12 mouse cellular contexts compared by ENCODE assay signal in genomic region chr13:15985761-15986160, GRCm38 (mm10). TPM values are rescaled to one million over a fixed set of nuclear protein-coding genes. Genes with fewer than 3 reads are reported as not detected.
A peak's percentile ranks its signal among the peaks of the same experiment; 100 is the strongest.
DNase-seq lines count a peak whose midpoint lies in the region; ATAC-seq lines count a peak whose summit lies in the region.
"Had no signal": no experiment of that assay in that cellular context is flagged by ENCODE, and none has a peak within 500 bp of the region (broad histone marks: within the 10 kb centered on the region; RNA-seq: fewer than 3 reads in every experiment).

No protein-coding gene starts in this region.

- no peaks in the 10 kb centered on the region for H3K27me3 ChIP-seq in hindbrain, embryonic 16.5 days (replicated peaks; ENCODE audit: control insufficient read depth, insufficient read depth, low read length)
- H3K27me3 ChIP-seq in hindbrain, embryonic 10.5 days (ENCODE audit: insufficient read depth, poor library complexity, severe bottlenecking), result no peaks in the 10 kb centered on the region
- H3K27me3 ChIP-seq: hindbrain, embryonic 15.5 days; liver, embryonic 13.5 days had no signal

- DNase-seq in hindbrain, embryonic 10.5 days (ENCODE audit: low spot score), result no peak
- peak; percentile 10 for DNase-seq in thymus, postnatal 0 days (ENCODE audit: low spot score)
- no peak for DNase-seq in thymus, postnatal 14 days
- peak; percentile 5 for DNase-seq in c-Kit-positive CD71-negative TER-119-negative erythroid progenitor cells, embryonic 14.5 days (ENCODE audit: low read depth)
- DNase-seq in layer of hippocampus, adult 9-11 months, result no peak
- DNase-seq: gastrocnemius, postnatal 36 days; liver, embryonic 13.5 days; thymus, adult 2 months had no signal

- WGBS in hindbrain, embryonic 16.5 days, result 71% methylated on average over 2 of the region's 2 CpGs
- 75% methylated on average over 2 of the region's 2 CpGs for WGBS in hindbrain, embryonic 10.5 days

- no peak overlapping the region for H3K4me2 ChIP-seq in hindbrain, embryonic 16.5 days (ENCODE audit: low read length)
- H3K4me2 ChIP-seq: hindbrain, embryonic 15.5 days; liver, embryonic 13.5 days; midbrain, embryonic 11.5 days had no signal

- no peak overlapping the region for H3K27ac ChIP-seq in hindbrain, embryonic 16.5 days (ENCODE audit: low read depth, low read length)
- H3K27ac ChIP-seq in hindbrain, embryonic 10.5 days, result no peak overlapping the region
- H3K27ac ChIP-seq: hindbrain, embryonic 15.5 days; liver, embryonic 13.5 days had no signal

- H3K4me1 ChIP-seq in hindbrain, embryonic 16.5 days (ENCODE audit: control insufficient read depth, insufficient read depth, low read depth, low read length), result no peaks in the 10 kb centered on the region
- no peaks in the 10 kb centered on the region for H3K4me1 ChIP-seq in hindbrain, embryonic 10.5 days (replicated peaks)
- H3K4me1 ChIP-seq: hindbrain, embryonic 15.5 days; liver, embryonic 13.5 days had no signal

- no peak overlapping the region for H3K4me3 ChIP-seq in hindbrain, embryonic 16.5 days (ENCODE audit: low read length)
- H3K4me3 ChIP-seq in hindbrain, embryonic 10.5 days, result no peak overlapping the region
- H3K4me3 ChIP-seq: hindbrain, embryonic 15.5 days; liver, embryonic 13.5 days had no signal

- ATAC-seq in hindbrain, embryonic 16.5 days, result peak; percentile 54; the same call in 1 of the 2 replicates
- ATAC-seq in granulocyte monocyte progenitor cell, adult 5-6 weeks (replicated peaks; ENCODE audit: poor library complexity, severe bottlenecking), result no peak

- H3K9me3 ChIP-seq in hindbrain, embryonic 16.5 days (ENCODE audit: control insufficient read depth, low read length), result no peaks in the 10 kb centered on the region
- H3K9me3 ChIP-seq in hindbrain, embryonic 10.5 days, result no peaks in the 10 kb centered on the region
- H3K9me3 ChIP-seq: hindbrain, embryonic 15.5 days; liver, embryonic 13.5 days had no signal

- no peak overlapping the region for H3K9ac ChIP-seq in hindbrain, embryonic 16.5 days (ENCODE audit: low read depth, low read length)
- H3K9ac ChIP-seq: hindbrain, embryonic 15.5 days; liver, embryonic 13.5 days had no signal

- no peaks in the 10 kb centered on the region for H3K36me3 ChIP-seq in hindbrain, embryonic 16.5 days (ENCODE audit: control insufficient read depth, insufficient read depth, low read length)
- H3K36me3 ChIP-seq in hindbrain, embryonic 10.5 days, result no peaks in the 10 kb centered on the region
- H3K36me3 ChIP-seq: hindbrain, embryonic 15.5 days; liver, embryonic 13.5 days had no signal

RNA-seq across cellular contexts. Expression of gene Inhba, which starts 25.9 kb away (rescaled TPM):
- polyA plus RNA-seq in hindbrain, embryonic 16.5 days (2015; fragmentation: Nextera tagmentation; extraction: Ambion mirVana), result 2.2 and 2.3 TPM in 2 replicates
- polyA plus RNA-seq in hindbrain, embryonic 10.5 days (2016; fragmentation: Nextera tagmentation; extraction: Ambion mirVana), result 0.09 and 0.14 TPM in 2 replicates
- polyA plus RNA-seq in thymus, postnatal 0 days (2015; fragmentation: Nextera tagmentation; extraction: Ambion mirVana), result 0.25 and 0.26 TPM in 2 replicates
- 0.09 TPM in 1 of 2 replicates, not detected in the other for total RNA-seq in granulocyte monocyte progenitor cell, adult 5-6 weeks (2014; fragmentation: Nextera tagmentation)
- 0.21 and 0.78 TPM in 2 replicates for total RNA-seq in granulocyte monocyte progenitor cell, adult 5-6 weeks (2017)

Comparison
In these comparisons a context has a peak if more than half of its experiments do, and no peak if none do; other contexts are left out.
1. DNase-seq: peak in thymus, postnatal 0 days (single experiment) and c-Kit-positive CD71-negative TER-119-negative erythroid progenitor cells, embryonic 14.5 days (single experiment); none in hindbrain, embryonic 10.5 days (single experiment), thymus, postnatal 14 days (single experiment) and layer of hippocampus, adult 9-11 months (single experiment).